Mouse (Mus musculus): ENCODE data around the gene Stk32c.

GRCm38 (mm10) chr7:139222341-139222740 is 9.2 kb upstream of the Stk32c start:
- TF ChIP-seq CTCF (IDR thresholded peaks at IDR 0.05; ENCODE audit: low read depth) (no peak), EP300 (IDR thresholded peaks at IDR 0.05; ENCODE audit: low read depth) (no peak)
